Mouse (Mus musculus) kidney, adult 2 months (tissue): ENCODE data around the gene Psmb7.

ENCODE experiments used
- CTCF ChIP-seq: fragments of 200-500 bp; conservative IDR thresholded peaks from 2 replicates; pipeline ENCODE4 v1.5.1; 2011; ENCODE audit warnings: low read depth, mild to moderate bottlenecking, control low read depth, low read length, moderate library complexity, mixed read lengths; ENCODE audit not compliant: insufficient read depth, insufficient read length
- POLR2A ChIP-seq: fragments of 200-500 bp; IDR thresholded peaks from one replicate; pipeline ENCODE4 v1.6.1; 2011; ENCODE audit warnings: low read depth, low read length, control low read depth

DNA sequence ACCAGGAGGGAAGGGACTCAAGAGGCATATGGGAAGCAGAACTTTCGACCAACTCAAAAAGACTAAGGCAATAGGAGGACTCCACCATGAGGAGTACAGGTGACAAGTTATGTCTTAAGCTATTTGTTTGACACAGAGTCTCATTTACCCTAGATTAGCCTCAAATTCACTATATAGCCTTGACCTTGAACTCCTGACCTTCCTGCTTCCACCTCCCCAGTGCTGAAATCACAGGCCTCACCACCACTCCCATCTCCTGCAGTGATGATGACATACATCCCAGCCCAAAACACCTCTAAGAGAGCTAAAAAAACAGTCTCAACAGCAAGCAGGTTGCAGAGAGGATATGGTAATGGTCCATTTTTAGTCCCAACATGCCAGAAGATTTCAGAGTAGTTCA is 2.1 kb downstream of the Psmb7 start:
- TF ChIP-seq POLR2A (no peak), CTCF (no peak)
